Mouse (Mus musculus) forebrain, embryonic 13.5 days (tissue): ENCODE data around the gene Gpc6. TPM values are rescaled to one million over a fixed set of nuclear protein-coding genes. Genes with fewer than 3 reads are reported as not detected.

Experiments used
- ATAC-seq: fragments of 200-750 bp; cut with Nextera tagmentation; 2 replicates; pipeline ENCODE4 v1.8.0; 2017
- H3K27ac ChIP-seq: fragments of 300-500 bp; sonication (generic); 2 replicates; pipeline ENCODE4 v1.5.1; 2015; ENCODE audit warnings: inconsistent platforms, mild to moderate bottlenecking, moderate library complexity
- H3K27me3 ChIP-seq: fragments of 300-500 bp; sonication (generic); 2 replicates; pipeline ENCODE4 v1.6.1; 2015; ENCODE audit warnings: mild to moderate bottlenecking, inconsistent platforms
- H3K36me3 ChIP-seq: fragments of 300-500 bp; sonication (generic); 2 replicates; pipeline ENCODE4 v1.6.1; 2015; ENCODE audit warnings: mild to moderate bottlenecking, inconsistent platforms; ENCODE audit not compliant: poor library complexity, severe bottlenecking
- H3K4me1 ChIP-seq: fragments of 300-500 bp; sonication (generic); 2 replicates; pipeline ENCODE4 v1.6.1; 2015; ENCODE audit warnings: inconsistent platforms
- H3K4me2 ChIP-seq: fragments of 300-500 bp; sonication (generic); 2 replicates; pipeline ENCODE4 v1.6.1; 2015; ENCODE audit warnings: inconsistent platforms, mild to moderate bottlenecking, moderate library complexity
- H3K4me3 ChIP-seq: fragments of 300-500 bp; sonication (generic); 2 replicates; pipeline ENCODE4 v1.5.1; 2015; ENCODE audit warnings: mild to moderate bottlenecking, inconsistent platforms
- H3K9ac ChIP-seq: fragments of 300-500 bp; sonication (generic); 2 replicates; pipeline ENCODE4 v1.6.1; 2015; ENCODE audit warnings: mild to moderate bottlenecking, inconsistent platforms
- H3K9me3 ChIP-seq: fragments of 300-500 bp; sonication (generic); replicated peaks from 2 replicates; pipeline ENCODE4 v1.6.1; 2016; ENCODE audit warnings: inconsistent platforms
- WGBS: fragments of 180-500 bp; shearing (Covaris S2); methylation state at CpG from one replicate; pipeline ENCODE4 v1.1.7; 2015; 5-methylcytosine and 5-hydroxymethylcytosine counted together
- polyA plus RNA-seq: library from polyadenylated mRNA; unstranded; fragments of >200 nt; fragmentation: Nextera tagmentation; extraction: Ambion mirVana; gene quantifications from 2 replicates; pipeline ENCODE4 v1.2.1, GENCODE M21; 2015

Gene Gpc6
- polyA plus RNA-seq, 1 experiment from 2014 or later, result 20.0 TPM

DNA sequence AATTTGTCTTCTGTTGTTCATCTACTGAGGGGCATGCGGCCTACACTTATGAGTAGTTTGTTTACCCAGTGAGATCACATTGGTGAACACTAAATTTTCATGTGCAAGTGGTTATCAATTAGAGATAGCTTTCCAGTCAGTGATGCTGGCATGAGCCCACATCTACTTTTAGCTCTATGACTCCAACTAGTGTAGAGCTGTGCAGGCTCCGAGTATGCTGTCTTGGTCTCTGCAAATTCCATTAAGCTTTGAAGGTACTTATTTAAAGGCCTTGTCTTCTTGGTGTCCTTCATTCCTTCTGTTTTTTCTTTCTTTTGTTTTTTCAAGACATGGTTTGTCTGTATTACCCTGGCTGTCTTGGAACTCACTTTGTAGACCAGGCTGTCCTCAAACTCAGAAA is 741.0 kb downstream of the Gpc6 start:
- no peak overlapping the region for H3K4me3 ChIP-seq
- WGBS, result 89% methylated on average over 2 of the region's 2 CpGs

GRCm38 (mm10) chr14:117673541-117673940 is 748.4 kb downstream of the Gpc6 start:
- WGBS, result 96% methylated on average over 7 of the region's 7 CpGs
- Histone ChIP-seq H3K27me3 (no peaks in the 10 kb centered on the region), H3K36me3 (no peaks in the 10 kb centered on the region), H3K27ac (no peak overlapping the region), H3K4me1 (no peaks in the 10 kb centered on the region), H3K4me2 (no peak overlapping the region), H3K4me3 (no peak overlapping the region), H3K9me3 (no peaks in the 10 kb centered on the region), H3K9ac (no peak overlapping the region)
- no peak for ATAC-seq

More for the DNA sequence above, 741.0 kb downstream of the Gpc6 start:
- H3K4me2 ChIP-seq, result no peak overlapping the region
- H3K9me3 ChIP-seq, result no peaks in the 10 kb centered on the region
- H3K27ac ChIP-seq, result no peak overlapping the region
- no peaks in the 10 kb centered on the region for H3K27me3 ChIP-seq
- H3K36me3 ChIP-seq, result no peaks in the 10 kb centered on the region
- H3K4me1 ChIP-seq, result no peaks in the 10 kb centered on the region
- no peak overlapping the region for H3K9ac ChIP-seq
- ATAC-seq, result no peak

- WGBS, result 85% methylated on average over 3 of the region's 3 CpGs
- Histone ChIP-seq H3K4me1 (no peaks in the 10 kb centered on the region), H3K36me3 (no peaks in the 10 kb centered on the region), H3K27ac (no peak overlapping the region), H3K9me3 (no peaks in the 10 kb centered on the region), H3K9ac (no peak overlapping the region), H3K4me2 (no peak overlapping the region), H3K27me3 (no peaks in the 10 kb centered on the region), H3K4me3 (no peak overlapping the region)
- ATAC-seq, result no peak
Observed at GRCm38 (mm10) chr14:117674482-117674881, 749.4 kb downstream of the Gpc6 start.

- Histone ChIP-seq H3K36me3 (no peaks in the 10 kb centered on the region), H3K9me3 (no peaks in the 10 kb centered on the region), H3K27me3 (no peaks in the 10 kb centered on the region), H3K27ac (no peak overlapping the region), H3K4me1 (peaks cover 17% of the 10 kb centered on the region), H3K9ac (no peak overlapping the region), H3K4me3 (no peak overlapping the region), H3K4me2 (no peak overlapping the region)
- ATAC-seq, result no peak
- WGBS, result 95% methylated on average over 3 of the region's 3 CpGs
Observed at GRCm38 (mm10) chr14:117679926-117680325, 754.8 kb downstream of the Gpc6 start.

DNA sequence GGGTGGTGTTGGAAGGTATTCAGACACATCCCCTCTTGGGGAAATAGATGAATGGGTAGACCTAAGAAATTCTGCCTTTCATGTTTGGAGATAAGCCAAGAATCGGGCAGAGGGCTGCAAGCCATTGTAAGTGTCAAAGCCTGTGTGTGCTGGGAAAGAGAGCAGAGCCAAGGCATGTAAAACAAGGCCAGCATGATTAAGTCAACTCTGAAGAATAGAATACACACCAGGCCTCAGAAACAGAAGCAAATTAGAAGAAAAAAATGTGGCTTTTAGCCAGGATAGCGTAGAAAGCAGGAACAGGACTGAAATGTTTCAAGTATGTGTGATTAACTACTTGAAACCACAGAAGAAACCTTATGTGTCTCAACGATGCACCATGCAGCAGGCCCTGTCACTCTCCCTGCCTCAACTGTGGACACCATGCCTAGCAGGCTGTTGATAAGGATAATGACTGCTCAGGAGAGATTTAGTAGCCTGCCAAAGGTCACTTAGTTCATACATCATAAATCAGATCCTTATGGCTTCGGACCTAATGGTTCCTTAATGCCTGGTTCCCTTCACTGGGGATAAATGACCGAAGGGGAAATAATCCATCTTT is 756.3 kb downstream of the Gpc6 start:
- Histone ChIP-seq H3K9ac (no peak overlapping the region), H3K4me3 (no peak overlapping the region), H3K27ac (0 out of 2 replicates have a peak overlapping the region, but pooled peaks have one; percentile 17), H3K4me2 (no peak overlapping the region), H3K4me1 (peaks cover 17% of the 10 kb centered on the region), H3K9me3 (no peaks in the 10 kb centered on the region), H3K36me3 (no peaks in the 10 kb centered on the region), H3K27me3 (no peaks in the 10 kb centered on the region)
- WGBS, result 50% methylated on average over 5 of the region's 5 CpGs
- peak; percentile 84 for ATAC-seq

GRCm38 (mm10) chr14:117683149-117683548 is 758.0 kb downstream of the Gpc6 start:
- Histone ChIP-seq H3K27ac (no peak overlapping the region), H3K9ac (no peak overlapping the region), H3K36me3 (no peaks in the 10 kb centered on the region), H3K4me1 (peaks cover 17% of the 10 kb centered on the region), H3K27me3 (no peaks in the 10 kb centered on the region), H3K9me3 (no peaks in the 10 kb centered on the region), H3K4me3 (no peak overlapping the region), H3K4me2 (no peak overlapping the region)
- over 99% methylated on average over 4 of the region's 4 CpGs for WGBS
- no peak for ATAC-seq

DNA sequence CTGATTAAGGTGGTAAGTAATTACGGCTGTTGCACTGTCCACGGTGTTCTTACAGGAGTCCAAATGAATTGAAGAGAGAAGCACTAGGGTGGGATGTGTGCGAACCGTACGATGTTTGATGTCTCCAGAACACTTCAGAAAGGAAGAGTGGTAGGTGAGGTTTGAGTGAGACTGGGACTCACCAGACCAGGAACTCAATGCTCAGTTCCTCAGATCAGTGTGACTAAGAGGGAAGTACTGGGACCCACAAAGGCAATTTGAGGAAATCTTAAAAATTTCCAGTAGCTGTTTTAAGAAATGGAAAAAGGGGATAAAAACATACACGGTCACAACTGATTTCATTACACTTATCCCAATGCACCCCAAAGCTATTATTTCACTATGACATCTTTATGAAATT is 764.7 kb downstream of the Gpc6 start:
- ATAC-seq, result no peak
- H3K9ac ChIP-seq, result no peak overlapping the region
- 93% methylated on average over 6 of the region's 6 CpGs for WGBS
- no peaks in the 10 kb centered on the region for H3K27me3 ChIP-seq
- no peaks in the 10 kb centered on the region for H3K4me1 ChIP-seq
- no peak overlapping the region for H3K4me2 ChIP-seq
- no peaks in the 10 kb centered on the region for H3K36me3 ChIP-seq
- no peaks in the 10 kb centered on the region for H3K9me3 ChIP-seq
- H3K27ac ChIP-seq, result no peak overlapping the region
- no peak overlapping the region for H3K4me3 ChIP-seq

DNA sequence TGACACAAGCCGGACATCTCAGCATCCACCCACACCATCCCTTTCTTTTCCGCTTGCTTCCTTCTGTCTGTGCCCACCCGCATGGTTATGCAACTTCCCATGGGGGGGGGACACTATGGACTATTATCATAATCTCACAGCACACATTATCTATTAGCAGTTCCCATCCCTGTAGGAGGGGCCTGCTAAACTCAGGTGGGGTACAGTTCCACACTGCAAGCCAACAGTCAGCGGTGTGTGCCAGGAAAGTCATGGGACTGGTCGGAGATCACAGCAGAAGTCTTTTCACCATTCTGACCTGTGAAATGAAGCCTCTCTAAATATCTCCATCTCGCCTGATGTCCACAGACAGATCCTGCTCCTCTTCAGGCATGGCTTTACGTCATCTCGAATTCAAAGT is 770.5 kb downstream of the Gpc6 start:
- no peak overlapping the region for H3K4me3 ChIP-seq
- H3K36me3 ChIP-seq, result no peaks in the 10 kb centered on the region
- no peak overlapping the region for H3K4me2 ChIP-seq
- no peak overlapping the region for H3K27ac ChIP-seq
- H3K9me3 ChIP-seq, result no peaks in the 10 kb centered on the region
- WGBS, result 85% methylated on average over 8 of the region's 8 CpGs
- ATAC-seq, result no peak
- no peaks in the 10 kb centered on the region for H3K27me3 ChIP-seq
- no peaks in the 10 kb centered on the region for H3K4me1 ChIP-seq
- no peak overlapping the region for H3K9ac ChIP-seq

DNA sequence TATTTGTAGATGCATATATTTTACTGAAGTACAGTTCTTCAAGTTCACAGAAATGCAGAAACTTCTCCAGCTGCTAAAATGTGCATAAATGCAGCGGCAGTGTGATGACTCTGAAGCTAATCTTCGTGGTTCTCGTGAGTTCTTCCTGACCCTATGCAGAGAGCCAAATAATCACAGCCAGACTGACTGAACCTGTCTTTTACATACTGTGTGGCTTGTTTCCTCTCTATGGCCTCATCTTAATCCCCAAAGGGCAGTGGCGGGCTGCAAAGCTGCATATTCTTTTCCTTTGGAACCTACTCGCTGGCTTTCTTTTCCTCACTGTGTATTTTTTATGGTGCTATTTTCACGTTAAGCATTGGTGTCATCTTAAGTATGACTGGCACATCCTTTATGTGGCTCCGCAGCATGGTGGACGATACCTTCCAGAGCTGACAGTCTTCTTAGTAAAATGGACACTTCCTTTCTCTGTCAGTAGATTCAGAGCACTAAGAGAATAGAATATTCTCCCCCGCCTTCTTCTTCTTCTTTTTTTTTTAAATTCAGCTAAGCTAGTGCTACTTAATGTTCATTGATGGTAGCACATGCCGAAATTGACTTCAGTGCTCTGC is 775.7 kb downstream of the Gpc6 start:
- H3K9me3 ChIP-seq, result no peaks in the 10 kb centered on the region
- no peaks in the 10 kb centered on the region for H3K36me3 ChIP-seq
- no peak for ATAC-seq
- H3K9ac ChIP-seq, result no peak overlapping the region
- H3K27me3 ChIP-seq, result no peaks in the 10 kb centered on the region
- no peak overlapping the region for H3K27ac ChIP-seq
- H3K4me2 ChIP-seq, result no peak overlapping the region
- H3K4me1 ChIP-seq, result no peaks in the 10 kb centered on the region
- H3K4me3 ChIP-seq, result no peak overlapping the region
- WGBS, result 70% methylated on average over 10 of the region's 10 CpGs

- H3K9ac ChIP-seq, result no peak overlapping the region
- no peaks in the 10 kb centered on the region for H3K9me3 ChIP-seq
- no peak overlapping the region for H3K4me2 ChIP-seq
- no peak for ATAC-seq
- H3K4me3 ChIP-seq, result no peak overlapping the region
- H3K4me1 ChIP-seq, result peaks cover 14% of the 10 kb centered on the region
- H3K27me3 ChIP-seq, result no peaks in the 10 kb centered on the region
- H3K27ac ChIP-seq, result no peak overlapping the region
- H3K36me3 ChIP-seq, result no peaks in the 10 kb centered on the region
- 89% methylated on average over 3 of the region's 3 CpGs for WGBS
Observed at GRCm38 (mm10) chr14:117708817-117709216, 783.7 kb downstream of the Gpc6 start.

- WGBS, result 80% methylated on average over 10 of the region's 10 CpGs
- Histone ChIP-seq H3K36me3 (no peaks in the 10 kb centered on the region), H3K4me2 (no peak overlapping the region), H3K4me3 (no peak overlapping the region), H3K9ac (no peak overlapping the region), H3K9me3 (no peaks in the 10 kb centered on the region), H3K27me3 (no peaks in the 10 kb centered on the region), H3K4me1 (peaks cover 14% of the 10 kb centered on the region), H3K27ac (no peak overlapping the region)
- ATAC-seq, result peak; percentile 48; the same call in 1 of the 2 replicates
Observed at GRCm38 (mm10) chr14:117710463-117710911, 785.4 kb downstream of the Gpc6 start.

GRCm38 (mm10) chr14:117712311-117712710 is 787.2 kb downstream of the Gpc6 start:
- no peak overlapping the region for H3K4me3 ChIP-seq
- H3K27ac ChIP-seq, result no peak overlapping the region
- ATAC-seq, result no peak
- no peaks in the 10 kb centered on the region for H3K27me3 ChIP-seq
- no peak overlapping the region for H3K4me2 ChIP-seq
- H3K36me3 ChIP-seq, result no peaks in the 10 kb centered on the region
- no peaks in the 10 kb centered on the region for H3K9me3 ChIP-seq
- peaks cover 10% of the 10 kb centered on the region; the same call in 1 of the 2 replicates for H3K4me1 ChIP-seq
- WGBS, result 92% methylated on average over 7 of the region's 7 CpGs
- no peak overlapping the region for H3K9ac ChIP-seq

GRCm38 (mm10) chr14:117714165-117714564 is 789.0 kb downstream of the Gpc6 start:
- Histone ChIP-seq H3K9ac (no peak overlapping the region), H3K27ac (no peak overlapping the region), H3K4me1 (no peaks in the 10 kb centered on the region), H3K4me3 (no peak overlapping the region), H3K36me3 (no peaks in the 10 kb centered on the region), H3K27me3 (no peaks in the 10 kb centered on the region), H3K9me3 (no peaks in the 10 kb centered on the region), H3K4me2 (no peak overlapping the region)
- ATAC-seq, result no peak
- 85% methylated on average over 8 of the region's 8 CpGs for WGBS
